Mouse (Mus musculus) embryonic fibroblast, embryonic 13.5 days (primary cell): ENCODE measurements around the gene Nsd2. TPM values are rescaled to one million over a fixed set of nuclear protein-coding genes. Genes with fewer than 3 reads are reported as not detected.

ENCODE experiments used
- H3K27ac ChIP-seq: 2 replicates; pipeline ENCODE4 v1.5.1; 2012; ENCODE audit warnings: low read length, control low read depth, inconsistent platforms; ENCODE audit not compliant: insufficient read depth
- H3K4me1 ChIP-seq: 2 replicates; pipeline ENCODE4 v1.6.1; 2011; ENCODE audit warnings: low read length; ENCODE audit not compliant: control insufficient read depth, insufficient read depth
- H3K4me3 ChIP-seq: 2 replicates; pipeline ENCODE4 v1.5.1; 2011; ENCODE audit warnings: mild to moderate bottlenecking, control low read depth, low read length; ENCODE audit not compliant: insufficient read depth
- CTCF ChIP-seq: IDR thresholded peaks from 2 replicates; pipeline ENCODE4 v1.5.1; 2011; ENCODE audit warnings: mild to moderate bottlenecking, control low read depth, low read length, moderate library complexity, borderline replicate concordance; ENCODE audit not compliant: insufficient read depth
- POLR2A ChIP-seq: IDR thresholded peaks from 2 replicates; pipeline ENCODE4 v1.6.1; 2011; ENCODE audit warnings: low read depth, mild to moderate bottlenecking, control low read depth, low read length, moderate library complexity
- polyA plus RNA-seq: library from polyadenylated mRNA; stranded (reverse); fragments of >200 nt; gene quantifications from 2 replicates; pipeline ENCODE4 v1.2.4, GENCODE M21; 2011; ENCODE audit warnings: low read depth; ENCODE audit not compliant: missing spikeins, insufficient read length

Nsd2 gene
- polyA plus RNA-seq, 1 experiment, result 103 TPM

DNA sequence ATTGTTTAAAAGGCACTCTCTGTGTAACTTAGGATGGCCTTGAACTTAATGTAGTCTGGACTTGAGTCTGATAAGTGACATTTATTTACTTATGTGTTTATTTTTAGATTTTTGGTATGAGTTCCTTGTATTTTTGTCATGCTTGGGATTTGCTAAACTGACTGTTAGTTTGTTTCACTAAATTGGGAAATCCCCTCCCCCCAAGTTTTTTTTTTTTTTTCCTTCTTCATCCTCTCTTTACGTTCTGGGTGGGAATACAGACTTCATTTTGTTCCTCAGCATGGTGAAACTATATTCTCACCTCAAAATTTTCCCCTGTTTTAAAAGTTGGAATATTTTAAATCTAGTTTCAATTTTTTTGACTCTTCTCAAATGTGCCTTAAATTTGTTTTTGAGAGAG, 20.8 kb downstream of the Nsd2 start:
- H3K4me3 ChIP-seq, result no peak overlapping the region
- H3K27ac ChIP-seq, result no peak overlapping the region
- H3K4me1 ChIP-seq, result no peaks in the 10 kb centered on the region
- TF ChIP-seq POLR2A, result no peak
- TF ChIP-seq CTCF, result no peak

DNA sequence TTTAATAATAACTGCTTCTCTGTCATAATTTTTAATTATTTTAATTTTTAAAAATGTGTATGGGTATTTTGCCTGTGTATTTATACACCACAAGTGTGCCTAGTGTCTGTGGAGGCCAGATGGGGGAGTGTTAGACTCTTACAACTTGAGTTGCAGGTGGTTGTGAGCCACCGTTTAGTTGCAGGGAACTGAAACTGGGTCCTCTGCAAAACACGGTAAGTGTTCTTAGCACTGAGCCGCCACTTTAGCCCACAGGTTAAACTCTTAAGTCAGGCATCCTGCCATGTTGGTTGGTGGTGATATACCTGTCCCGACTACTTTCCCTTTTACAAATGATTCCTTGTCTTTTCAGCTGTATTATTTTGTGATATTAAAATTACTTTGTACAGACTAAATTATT, 22.0 kb downstream of the Nsd2 start:
- no peak overlapping the region for H3K27ac ChIP-seq
- no peak overlapping the region for H3K4me3 ChIP-seq
- H3K4me1 ChIP-seq, result no peaks in the 10 kb centered on the region
- TF ChIP-seq CTCF (no peak), POLR2A (no peak)

DNA sequence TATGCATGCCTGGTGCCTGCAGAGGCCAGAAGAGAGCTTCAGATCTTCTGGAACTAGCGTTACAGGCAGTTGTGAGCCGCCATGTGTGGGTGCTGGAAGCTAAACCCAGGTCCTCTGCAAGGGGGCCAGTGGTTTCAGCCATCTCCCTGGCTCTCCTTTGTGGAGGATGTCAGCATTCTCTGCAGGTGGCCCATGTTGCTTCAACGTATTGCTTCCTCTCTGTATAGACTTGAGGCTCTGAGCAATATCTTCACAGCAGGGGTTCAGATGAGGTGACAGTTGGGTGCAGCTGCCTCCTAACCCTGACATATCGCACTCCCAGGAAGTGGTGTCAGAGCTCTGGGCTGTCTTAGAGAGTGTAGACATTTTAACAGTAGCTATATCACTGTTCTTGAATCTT, 30.9 kb downstream of the Nsd2 start:
- TF ChIP-seq POLR2A (no peak), CTCF (no peak)
- Histone ChIP-seq H3K4me1 (no peaks in the 10 kb centered on the region), H3K4me3 (no peak overlapping the region), H3K27ac (no peak overlapping the region)

DNA sequence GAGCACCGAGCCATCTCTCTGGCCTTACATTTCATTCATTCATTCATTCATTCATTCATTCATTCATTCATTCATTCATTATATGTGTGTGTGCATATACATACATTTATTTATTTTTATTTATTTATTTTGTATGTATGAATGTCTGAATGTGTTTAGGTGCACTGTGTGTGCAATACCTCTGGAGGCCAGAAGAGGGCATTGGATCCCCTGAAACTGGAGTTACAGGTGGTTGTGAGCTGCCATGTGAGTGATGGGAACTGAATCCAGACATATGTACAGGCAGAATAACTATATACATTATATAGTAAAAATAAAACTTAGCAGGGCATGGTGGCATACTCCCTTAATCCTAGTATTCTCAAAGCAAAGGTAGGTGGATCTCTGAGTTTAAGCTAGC, 32.6 kb downstream of the Nsd2 start:
- no peak overlapping the region for H3K4me3 ChIP-seq
- no peaks in the 10 kb centered on the region for H3K4me1 ChIP-seq
- no peak overlapping the region for H3K27ac ChIP-seq
- TF ChIP-seq POLR2A (no peak), CTCF (no peak)

DNA sequence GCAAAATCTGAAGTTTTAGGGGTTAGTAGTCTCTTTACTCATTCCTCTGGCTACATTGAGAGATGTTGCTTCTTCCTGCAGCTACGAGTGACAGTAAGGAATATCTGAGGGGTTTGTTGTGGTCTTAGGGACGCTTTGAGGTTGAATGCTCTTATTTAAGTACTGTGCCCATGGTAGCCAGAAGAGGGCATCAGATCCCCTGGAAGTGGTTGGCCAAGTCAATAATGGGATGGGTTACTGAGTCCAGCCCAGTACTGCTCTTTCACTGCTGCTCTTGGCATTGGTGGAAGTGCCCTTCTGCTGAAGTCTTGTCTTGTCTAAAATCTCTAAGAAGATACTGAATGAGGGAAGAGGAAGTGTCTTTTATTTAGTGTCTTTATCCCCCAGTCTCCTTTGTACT, 33.5 kb downstream of the Nsd2 start:
- no peak overlapping the region for H3K27ac ChIP-seq
- H3K4me1 ChIP-seq, result no peaks in the 10 kb centered on the region
- TF ChIP-seq CTCF (no peak), POLR2A (no peak)
- no peak overlapping the region for H3K4me3 ChIP-seq

DNA sequence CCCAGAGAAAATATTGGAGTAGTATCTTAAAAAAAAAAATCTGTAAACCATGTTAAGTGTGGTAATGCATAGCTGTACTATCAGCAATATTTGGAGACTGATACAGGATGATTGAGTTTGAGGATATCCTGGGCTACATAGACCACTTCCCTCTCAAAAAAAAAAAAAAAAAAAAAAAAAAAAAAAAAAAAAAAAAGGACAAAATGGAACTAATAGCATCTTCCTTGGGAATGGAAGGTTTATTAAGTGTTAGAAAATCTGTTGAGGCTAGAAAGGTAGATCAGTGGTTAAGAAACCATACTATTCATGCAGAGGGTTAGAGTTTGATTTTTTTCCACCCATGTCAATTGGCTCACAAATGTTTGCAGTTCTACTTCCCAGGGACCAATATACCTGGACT, 37.2 kb downstream of the Nsd2 start:
- no peak for TF ChIP-seq CTCF
- no peak for TF ChIP-seq POLR2A
- Histone ChIP-seq H3K27ac (no peak overlapping the region), H3K4me1 (no peaks in the 10 kb centered on the region), H3K4me3 (no peak overlapping the region)

DNA sequence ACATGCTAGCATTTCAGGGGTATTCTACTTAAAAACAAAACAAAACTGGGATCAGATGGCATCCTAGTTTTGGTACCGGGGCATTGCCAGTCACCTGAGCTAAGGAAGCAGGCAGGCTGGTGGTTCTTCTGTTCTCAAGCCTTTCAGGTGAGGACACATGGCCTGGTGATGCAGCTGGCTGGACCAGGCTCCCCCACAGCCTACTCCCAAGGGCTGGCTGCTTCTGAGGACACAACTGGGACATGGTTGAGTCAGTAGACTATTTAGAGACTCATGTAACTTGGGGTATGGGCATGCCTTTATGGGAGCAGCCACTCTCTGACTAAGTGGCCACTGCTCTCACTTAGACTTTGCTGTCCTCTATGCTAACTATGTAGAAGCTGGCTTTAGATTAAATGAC, 54.9 kb downstream of the Nsd2 start:
- Histone ChIP-seq H3K4me3 (no peak overlapping the region), H3K4me1 (no peaks in the 10 kb centered on the region), H3K27ac (no peak overlapping the region)
- TF ChIP-seq CTCF (no peak), POLR2A (no peak)

DNA sequence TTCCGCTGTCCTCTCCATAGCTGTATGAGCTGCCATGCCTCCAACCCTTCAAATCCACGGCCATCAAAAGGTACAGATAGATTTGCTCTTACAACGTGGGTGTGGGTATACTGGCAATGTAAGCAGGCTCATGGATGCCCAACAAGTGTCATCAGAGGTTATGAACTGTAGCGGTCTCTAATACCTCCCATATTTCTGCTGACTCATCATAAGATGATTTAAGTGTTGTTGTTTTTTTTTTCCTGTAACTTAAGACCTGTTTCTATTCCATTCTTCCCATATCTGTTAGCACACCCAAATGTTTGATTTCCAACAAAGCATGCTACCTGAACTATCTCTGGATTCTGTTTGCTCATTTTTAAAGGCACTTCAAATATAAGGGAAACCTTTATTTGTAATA, 60.6 kb downstream of the Nsd2 start:
- Histone ChIP-seq H3K27ac (no peak overlapping the region), H3K4me3 (no peak overlapping the region), H3K4me1 (peaks cover 4% of the 10 kb centered on the region)
- TF ChIP-seq CTCF, result no peak
- TF ChIP-seq POLR2A, result no peak

DNA sequence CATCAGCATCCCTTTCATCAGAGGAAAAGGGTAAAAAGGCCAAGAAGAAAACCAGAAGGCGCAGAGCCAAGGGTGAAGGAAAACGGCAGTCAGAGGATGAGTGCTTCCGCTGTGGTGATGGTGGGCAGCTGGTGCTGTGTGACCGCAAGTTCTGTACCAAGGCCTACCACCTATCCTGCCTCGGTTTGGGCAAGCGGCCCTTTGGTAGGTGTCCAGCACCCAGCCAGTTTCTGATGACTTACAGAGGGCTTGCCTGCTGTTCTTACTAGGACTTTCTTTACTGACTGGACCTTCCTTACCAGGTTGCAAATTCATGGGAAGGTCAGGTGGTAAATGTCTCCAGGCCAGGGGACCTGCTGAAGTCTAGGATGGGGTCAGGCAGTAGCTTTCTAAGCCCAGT, 72.9 kb downstream of the Nsd2 start:
- no peaks in the 10 kb centered on the region for H3K4me1 ChIP-seq
- H3K27ac ChIP-seq, result no peak overlapping the region
- TF ChIP-seq CTCF, result no peak
- no peak for TF ChIP-seq POLR2A
- no peak overlapping the region for H3K4me3 ChIP-seq

DNA sequence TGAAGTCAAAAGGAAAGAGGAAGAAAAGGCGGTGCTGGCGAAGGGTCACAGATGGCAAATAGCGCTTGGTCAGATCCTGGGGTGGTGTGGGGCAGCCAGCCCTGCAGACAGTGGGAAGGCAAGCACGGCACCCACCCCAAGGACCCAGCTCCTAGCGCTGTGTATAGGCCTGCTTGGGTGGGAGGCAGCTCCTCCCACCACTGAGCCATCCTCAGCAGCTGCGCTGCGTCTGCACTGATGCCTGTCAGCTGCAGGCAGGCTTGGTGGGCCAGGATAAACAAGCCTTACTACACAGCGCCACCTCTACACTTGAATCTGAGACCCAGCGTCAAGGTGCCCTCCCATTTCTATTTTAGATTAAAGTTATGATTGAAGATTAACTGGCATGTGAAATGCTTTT, 74.6 kb downstream of the Nsd2 start:
- Histone ChIP-seq H3K4me3 (no peak overlapping the region), H3K4me1 (no peaks in the 10 kb centered on the region), H3K27ac (no peak overlapping the region)
- TF ChIP-seq CTCF, result no peak
- no peak for TF ChIP-seq POLR2A

DNA sequence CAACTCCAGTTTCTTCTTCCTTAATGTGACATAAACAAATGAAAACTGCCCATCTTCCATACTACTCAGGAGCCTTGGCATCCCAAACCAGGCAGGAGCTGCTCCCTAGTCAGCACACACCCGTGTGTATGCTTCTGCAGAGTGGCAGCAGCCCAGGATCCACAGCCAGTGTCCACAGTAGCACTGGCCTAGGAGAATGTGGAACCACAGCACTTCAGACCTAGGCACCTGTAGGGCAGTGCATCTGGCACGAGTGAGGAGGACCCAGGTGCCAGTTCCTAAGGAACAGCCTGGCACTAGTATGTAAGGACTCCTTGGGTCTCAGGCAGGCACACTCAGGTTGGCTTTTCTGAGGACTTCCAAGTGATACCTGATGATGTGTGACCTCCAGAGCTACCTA, 76.6 kb downstream of the Nsd2 start:
- Histone ChIP-seq H3K27ac (no peak overlapping the region), H3K4me1 (no peaks in the 10 kb centered on the region), H3K4me3 (no peak overlapping the region)
- TF ChIP-seq POLR2A (no peak), CTCF (no peak)

DNA sequence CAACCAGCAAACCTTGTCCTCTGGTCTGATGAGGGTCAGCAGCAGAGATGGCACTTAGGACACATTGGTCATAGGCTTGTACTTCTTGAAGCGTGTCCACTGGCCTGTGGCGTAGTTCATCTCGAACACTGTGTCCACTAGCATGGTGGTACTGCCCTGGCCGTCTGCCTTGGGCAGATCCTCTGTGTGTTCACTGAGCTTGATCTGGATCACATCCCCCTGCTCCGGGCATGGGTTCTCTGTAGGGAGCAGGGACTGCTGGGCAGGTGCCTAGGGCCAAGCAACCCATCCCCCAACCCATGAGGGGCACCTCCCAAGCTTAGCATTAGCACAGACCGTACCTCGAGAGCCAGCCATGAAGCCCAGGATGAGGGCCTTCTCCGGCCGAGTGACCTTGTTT, 78.1 kb downstream of the Nsd2 start:
- no peaks in the 10 kb centered on the region for H3K4me1 ChIP-seq
- H3K27ac ChIP-seq, result no peak overlapping the region
- TF ChIP-seq CTCF (no peak), POLR2A (no peak)

More for the DNA sequence above, 78.1 kb downstream of the Nsd2 start:
- no peak overlapping the region for H3K4me3 ChIP-seq
